Mouse (Mus musculus): ENCODE data around the gene Bid.

DNA sequence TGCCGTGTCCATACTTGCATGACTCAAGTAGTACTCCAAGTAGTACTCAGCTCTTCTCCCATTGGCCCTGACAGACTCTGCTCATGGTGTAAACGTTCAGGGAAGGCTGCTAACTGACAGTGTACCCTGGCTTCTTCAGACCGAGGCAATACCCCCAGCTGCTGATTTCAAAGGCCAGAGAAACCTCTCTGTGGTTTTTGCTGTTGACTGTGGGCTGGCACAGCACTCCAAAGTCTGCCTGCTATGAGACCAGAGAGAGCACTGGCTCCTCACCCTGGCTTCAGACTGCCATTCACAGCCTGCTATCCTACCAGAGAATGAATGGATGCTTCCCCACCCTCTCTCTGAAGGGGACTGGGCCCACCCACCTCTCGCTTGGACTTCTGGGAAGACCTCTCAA, 40.7 kb upstream of the Bid start:
- no peak for TF ChIP-seq EP300 (IDR thresholded peaks at IDR 0.05; ENCODE audit: low read depth)
- no peak for TF ChIP-seq CTCF (IDR thresholded peaks at IDR 0.05; ENCODE audit: low read depth)

Measured in liver, embryonic 14.5 days (tissue).